Mouse (Mus musculus) midbrain, embryonic 12.5 days (tissue): ENCODE data around the gene Lhpp. TPM values are rescaled to one million over a fixed set of nuclear protein-coding genes. Genes with fewer than 3 reads are reported as not detected.

Experiments
- polyA plus RNA-seq: library from polyadenylated mRNA; unstranded; fragments of >200 nt; fragmentation: Nextera tagmentation; extraction: Ambion mirVana; gene quantifications from 2 replicates; pipeline ENCODE4 v1.2.1, GENCODE M21; 2016

Gene Lhpp
- polyA plus RNA-seq, 1 experiment from 2014 or later, result 17.5 TPM

Other genes starting within 250 kb of the Lhpp start
- gene Oat, start 34.2 kb upstream of the Lhpp start, polyA plus RNA-seq, result 105 and 114 TPM in 2 replicates
- 2.6 and 2.9 TPM in 2 replicates for gene Nkx1-2, start 11.0 kb upstream of the Lhpp start, polyA plus RNA-seq
- 28.3 and 39.6 TPM in 2 replicates for gene Fam53b, start 203.2 kb downstream of the Lhpp start, polyA plus RNA-seq
- gene Eef1akmt2, start 242.0 kb downstream of the Lhpp start, polyA plus RNA-seq, result 91.4 and 91.6 TPM in 2 replicates
- 39.7 and 40.6 TPM in 2 replicates for gene Abraxas2, start 248.6 kb downstream of the Lhpp start, polyA plus RNA-seq